Mouse (Mus musculus): Measurements from ENCODE around the gene Gm3453. TPM values are rescaled to one million over a fixed set of nuclear protein-coding genes. Genes with fewer than 3 reads are reported as not detected.
"Not testable (repeated sequence)": the region's sequence is repeated elsewhere in the genome, so short reads cannot be mapped to it uniquely, and the experiment has no call there.

Gene Gm3453
- total RNA-seq (2022), result not detected

- DNase-seq (ENCODE audit: low spot score in 2 of 2), result not testable (repeated sequence)
These were observed at the start of gene Gm3453 for GRCm38 (mm10) chr14:5979037-5979436. TSS of gene Gm3453 (minus strand) at chr14:5979137.

GRCm38 (mm10) chr14:5987136-5987535, 8.2 kb upstream of the Gm3453 start:
- peak in 1 of 2 experiments; percentile 12 for DNase-seq (ENCODE audit: low spot score in 2 of 2)

- not testable (repeated sequence) for DNase-seq (ENCODE audit: low spot score in 2 of 2)
These were observed 16.5 kb downstream of the Gm3453 start for GRCm38 (mm10) chr14:5962441-5962840.

- DNase-seq (ENCODE audit: low spot score in 2 of 2), result not testable (repeated sequence)
These were observed 17.3 kb downstream of the Gm3453 start, which contains the start of gene Gm3248 for GRCm38 (mm10) chr14:5961635-5962034. TSS of gene Gm3248 (minus strand) at chr14:5961745.

GRCm38 (mm10) chr14:5961102-5961501, 17.8 kb downstream of the Gm3453 start:
- DNase-seq (ENCODE audit: low spot score in 2 of 2), result not testable (repeated sequence)

GRCm38 (mm10) chr14:5960479-5960878, 18.5 kb downstream of the Gm3453 start:
- peak in 1 of 2 experiments; percentile 24 for DNase-seq (ENCODE audit: low spot score in 2 of 2)

- DNase-seq (ENCODE audit: low spot score in 2 of 2), result not testable (repeated sequence)
These were observed 55.7 kb downstream of the Gm3453 start for GRCm38 (mm10) chr14:5923276-5923675.

Other genes starting within 250 kb of the Gm3453 start
- 1 to 10 TPM in 1 of 4 experiments, under 1 TPM in 3; 0.35 to 1.9 (median 0.82) TPM for gene Gm3373, start 237.6 kb downstream of the Gm3453 start, total RNA-seq (2022)
- 1 to 10 TPM; 4.2 to 5.6 (median 4.9) TPM for gene Gm3383, start 171.2 kb downstream of the Gm3453 start, total RNA-seq (2022)
- not detected for gene Gm3424, start 148.8 kb downstream of the Gm3453 start, total RNA-seq (2022)
- 1 to 10 TPM in 3 of 4 experiments, under 1 TPM in 1; 0.89 to 1.5 (median 1.0) TPM for gene Gm8237, start 98.8 kb downstream of the Gm3453 start, total RNA-seq (2022)
- 1 to 10 TPM; 1.0 to 2.1 (median 1.2) TPM for gene Gm3248, start 17.4 kb downstream of the Gm3453 start, total RNA-seq (2022)
- not detected for gene Gm6337, start 79.1 kb upstream of the Gm3453 start, total RNA-seq (2022)
- gene Gm8206, start 114.8 kb upstream of the Gm3453 start, total RNA-seq (2022), result 1 to 10 TPM in 1 of 4 experiments, under 1 TPM in 1, not detected in 2; 0.49 to 1.3 TPM
- gene Gm3468, start 129.5 kb upstream of the Gm3453 start, total RNA-seq (2022), result 1 to 10 TPM in 3 of 4 experiments, under 1 TPM in 1; 0.69 to 2.4 (median 1.7) TPM
- gene Gm3476, start 146.7 kb upstream of the Gm3453 start, total RNA-seq (2022), result not detected
- 1 to 10 TPM; 1.2 to 2.4 (median 1.7) TPM for gene Gm21560, start 240.2 kb upstream of the Gm3453 start, total RNA-seq (2022)

All from layer of hippocampus, adult 8-10 months (tissue).